Mouse (Mus musculus): ENCODE data around the gene Prr5.

GRCm38 (mm10) chr15:84654975-84655374, 14.4 kb upstream of the Prr5 start:
- TF ChIP-seq CTCF (conservative IDR thresholded peaks at IDR 0.05; ENCODE audit: insufficient read depth, insufficient read length, low read depth, low read length) (no peak), POLR2A (IDR thresholded peaks at IDR 0.05; ENCODE audit: low read depth, low read length) (no peak)
